Mouse (Mus musculus) E14TG2a.4 (cell line): ENCODE data around the gene Tex50.

Source experiments
- CTCF ChIP-seq: conservative IDR thresholded peaks from 2 replicates; pipeline ENCODE4 v1.5.1; 2014; ENCODE audit warnings: low read length
- POU5F1 ChIP-seq: IDR thresholded peaks from 2 replicates; pipeline ENCODE4 v1.6.1; 2014; ENCODE audit warnings: low read length, borderline replicate concordance

DNA sequence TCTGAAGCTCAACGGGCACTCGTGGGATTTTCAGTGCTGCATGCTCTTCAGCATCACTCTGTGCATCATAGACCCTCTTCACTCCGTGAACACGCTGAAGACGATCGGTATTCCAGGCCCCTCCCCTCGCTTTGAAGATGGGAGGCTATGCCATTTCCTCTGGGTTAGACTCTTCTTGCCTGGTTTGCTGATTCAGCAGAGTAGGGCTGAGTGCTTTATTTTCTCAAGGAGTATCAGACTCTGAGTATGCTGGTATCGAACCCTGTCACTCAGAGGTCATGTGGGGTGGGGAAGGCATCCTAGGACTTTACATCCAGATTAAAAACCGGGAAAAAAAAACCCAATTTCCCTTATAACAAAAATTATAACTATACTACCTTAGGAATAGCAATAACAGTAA, 23.3 kb upstream of the Tex50 start:
- TF ChIP-seq CTCF: no peak
- no peak for TF ChIP-seq POU5F1
